Mouse (Mus musculus) bone marrow macrophage, adult 2 months (primary cell): ENCODE data around the gene Sbno2.

Experiments used
- CTCF ChIP-seq: IDR thresholded peaks from 2 replicates; pipeline ENCODE4 v1.5.1; 2012; ENCODE audit warnings: low read depth, mild to moderate bottlenecking, low read length, moderate library complexity
- POLR2A ChIP-seq: IDR thresholded peaks from 2 replicates; pipeline ENCODE4 v1.6.1; 2012; ENCODE audit warnings: mild to moderate bottlenecking, low read depth, low read length, borderline replicate concordance

DNA sequence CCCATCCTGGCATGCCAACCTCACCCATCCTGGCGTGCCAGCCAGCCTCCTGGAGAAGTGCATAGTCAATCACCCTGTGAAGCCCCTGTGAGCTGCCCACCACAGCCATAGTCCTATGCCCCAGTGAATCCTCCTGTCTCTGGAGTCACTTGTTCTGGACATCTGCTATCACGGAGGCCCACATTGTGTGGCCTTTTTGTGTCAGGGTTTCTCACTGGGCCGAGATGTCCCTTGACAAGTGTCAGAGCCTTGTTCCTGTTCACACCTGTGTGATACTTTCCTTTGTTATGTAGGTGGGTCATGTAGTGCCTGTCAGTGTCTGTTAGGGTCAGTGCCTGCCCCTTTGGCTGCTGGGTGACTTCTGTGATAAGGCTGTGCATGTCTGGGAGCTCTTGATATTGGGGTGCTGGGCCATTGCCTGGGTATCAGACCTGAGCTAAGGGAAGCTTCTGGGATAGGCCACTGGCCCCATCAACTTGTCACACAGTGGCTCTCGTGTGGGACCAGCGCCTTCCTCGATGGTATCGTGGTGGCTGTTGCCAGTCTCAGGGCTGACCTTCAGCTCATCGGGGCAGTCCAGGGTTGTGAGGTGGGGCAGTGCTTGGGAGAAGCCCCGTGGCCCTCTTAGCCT, 18.7 kb upstream of the Sbno2 start:
- no peak for TF ChIP-seq POLR2A
- no peak for TF ChIP-seq CTCF
